Mouse (Mus musculus): ENCODE measurements at regions not wholly inside any gene's neighbourhood (a gene's known extent, or its start where the extent isn't known, plus 50 kb on each side); places are given as distances from the start of the nearest gene placed in this dataset.

DNA sequence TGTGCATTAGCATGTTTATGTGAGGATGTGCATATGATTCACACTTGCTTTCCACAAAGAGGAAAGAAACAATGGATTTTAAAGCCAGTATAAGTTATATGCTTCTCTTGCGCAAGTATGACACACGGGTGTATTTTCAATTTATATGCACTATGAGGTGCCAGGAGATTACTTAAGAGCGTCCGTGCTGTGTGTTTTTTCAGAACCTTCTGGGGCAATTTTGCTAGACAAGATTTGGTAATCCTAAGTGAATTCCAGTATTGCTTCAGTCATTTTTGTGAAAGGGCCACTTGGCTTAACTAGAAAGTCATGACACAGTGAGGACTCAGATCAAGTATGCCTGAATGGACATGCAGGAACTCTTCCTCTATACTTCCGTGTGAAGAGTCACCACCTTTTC is 511.5 kb downstream of the Fgf9 start:
- DNase-seq, result no peak

DNA sequence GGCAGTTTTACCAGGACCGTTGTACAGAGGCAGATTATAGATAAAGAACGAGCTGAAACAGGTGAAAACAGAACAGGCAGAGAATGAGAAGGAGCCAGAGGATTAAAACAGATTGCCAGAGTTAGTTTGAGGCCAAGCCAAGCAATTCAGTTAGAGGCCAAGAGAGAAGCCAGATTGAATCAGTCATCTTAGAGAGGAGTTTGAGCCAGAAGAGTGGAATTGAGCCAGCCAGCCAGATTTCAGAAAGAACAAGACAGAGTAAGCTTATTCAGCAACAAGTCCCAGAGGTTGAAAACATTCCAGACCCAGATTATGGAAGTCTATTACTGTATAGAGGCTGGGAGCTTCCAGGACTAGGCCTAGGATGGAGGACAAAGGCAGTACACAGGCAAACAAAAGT is 499.7 kb downstream of the Fgf9 start:
- no peak for DNase-seq

DNA sequence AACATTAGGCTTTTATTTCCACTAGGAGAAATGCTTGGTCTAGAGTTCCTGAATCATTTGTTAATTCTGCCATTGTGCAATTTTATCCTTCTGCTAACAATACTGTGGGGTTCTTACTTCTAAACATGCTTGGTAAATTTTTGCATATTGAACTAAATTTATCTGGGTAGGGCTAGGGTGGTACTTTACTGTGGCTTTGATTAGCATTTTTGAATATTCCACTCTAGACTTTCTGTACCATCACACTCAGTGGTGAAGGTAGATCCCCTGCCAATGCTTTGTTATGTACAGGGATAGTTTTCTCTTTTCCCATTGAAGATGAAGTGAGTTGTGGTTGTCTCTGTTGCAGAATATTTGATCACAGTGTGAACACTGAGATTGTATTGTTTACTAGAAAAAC is 497.1 kb downstream of the Fgf9 start:
- no peak for DNase-seq

DNA sequence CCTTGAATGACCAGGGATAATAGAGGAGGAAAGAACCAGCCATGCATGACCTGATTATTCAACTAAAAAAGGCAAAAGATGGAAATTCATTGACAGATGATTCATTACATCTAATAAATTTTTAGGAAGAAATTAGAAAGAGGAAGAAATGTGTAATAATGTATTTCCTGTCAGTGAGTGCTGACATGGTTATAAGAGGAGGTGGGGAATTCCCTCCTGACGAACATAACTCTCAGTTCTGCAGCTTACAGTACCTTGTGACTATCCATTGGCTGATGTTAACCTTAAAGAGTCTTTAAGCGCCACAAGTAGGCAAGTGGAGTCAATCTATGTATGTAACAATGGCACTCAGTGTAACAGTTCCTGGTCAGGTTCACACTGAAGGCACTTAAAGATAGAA is 492.7 kb downstream of the Fgf9 start:
- no peak for DNase-seq

DNA sequence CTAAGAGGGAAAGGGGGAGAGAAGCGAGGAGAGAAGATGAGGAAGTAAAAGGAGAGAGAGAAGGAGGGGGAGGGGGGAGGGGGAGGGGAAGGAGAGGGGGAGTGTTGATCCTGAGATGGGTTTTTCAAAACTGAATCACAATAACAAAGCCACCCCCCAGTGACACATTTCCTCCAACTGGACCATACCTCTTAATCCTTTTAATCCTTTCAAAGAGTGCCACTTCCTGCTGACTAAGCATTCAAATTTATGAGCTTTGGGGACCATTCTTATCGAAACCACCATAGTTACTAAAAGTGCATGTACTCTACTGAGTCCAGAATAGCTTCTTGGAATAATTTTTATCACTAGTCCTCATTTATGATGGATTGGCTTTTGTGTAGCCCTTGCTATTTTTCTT is 480.4 kb downstream of the Fgf9 start:
- DNase-seq, result no peak

DNA sequence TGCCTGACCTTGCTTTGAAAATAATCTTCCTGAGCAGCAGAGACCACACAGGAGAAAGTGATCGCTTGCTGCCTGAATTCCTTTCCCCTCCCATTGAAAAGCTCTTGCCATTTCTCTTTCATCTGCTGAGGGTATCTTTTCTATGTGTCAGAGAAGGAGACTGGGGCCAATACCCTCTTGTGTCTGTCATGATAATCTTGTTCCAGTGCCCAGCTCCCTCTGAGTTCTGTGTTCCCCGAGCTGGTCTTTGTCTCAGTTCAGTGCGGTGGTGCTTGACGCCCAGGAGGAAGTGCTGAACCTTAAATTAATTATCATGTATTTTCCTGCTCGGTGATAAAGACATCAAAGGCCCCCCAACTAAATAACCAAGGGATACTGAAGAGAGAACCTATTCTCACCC is 475.4 kb downstream of the Fgf9 start:
- no peak for DNase-seq

DNA sequence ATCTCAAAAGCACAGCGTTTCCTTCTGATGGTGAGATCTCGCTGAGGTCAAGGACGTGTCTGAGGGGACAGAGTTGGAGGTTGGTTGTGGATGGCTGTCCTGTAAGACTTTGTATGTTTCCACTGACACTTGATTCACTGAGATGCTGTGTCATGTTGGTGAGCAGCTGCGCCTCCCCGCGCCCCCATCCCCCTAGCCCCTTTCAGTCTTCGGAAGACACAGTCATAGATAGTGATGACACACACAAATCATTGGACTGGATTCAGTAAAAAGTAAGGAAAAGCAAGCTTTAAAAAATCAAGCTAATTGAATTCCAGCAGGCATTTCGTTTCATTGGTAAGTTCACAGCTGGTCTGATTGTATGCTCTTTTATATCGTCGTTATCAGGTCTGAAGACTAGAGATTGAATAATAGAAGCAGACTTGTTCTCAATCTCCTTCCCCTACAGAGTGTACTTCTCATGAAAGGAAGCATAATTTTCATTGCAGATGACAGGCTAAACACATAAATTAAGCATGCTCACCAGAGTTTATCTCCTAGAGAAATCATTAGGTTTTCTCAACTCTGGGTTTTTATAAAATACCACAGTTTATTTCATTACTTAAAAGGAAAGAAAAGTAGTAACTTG is 472.9 kb downstream of the Fgf9 start:
- DNase-seq, result no peak

DNA sequence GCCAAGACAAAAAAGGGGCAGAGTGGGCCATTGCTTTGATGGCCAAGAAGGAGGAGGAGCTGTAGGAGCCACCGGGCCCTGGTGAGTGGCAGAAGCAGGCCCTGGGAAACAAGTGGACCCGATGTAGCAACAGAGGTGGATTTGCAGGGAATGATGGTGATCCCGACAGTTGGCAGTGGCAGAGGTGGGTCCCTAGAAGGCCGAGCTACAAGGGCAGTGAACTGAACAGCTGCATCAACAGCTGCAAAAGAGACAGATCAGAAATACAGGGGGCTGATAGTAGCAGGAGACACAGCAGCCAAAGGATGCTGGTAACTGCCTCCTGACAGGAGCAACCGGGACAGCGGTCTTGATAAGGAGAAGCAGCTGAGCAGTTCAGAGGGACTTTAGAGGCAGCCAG is 467.8 kb downstream of the Fgf9 start:
- no peak for DNase-seq

DNA sequence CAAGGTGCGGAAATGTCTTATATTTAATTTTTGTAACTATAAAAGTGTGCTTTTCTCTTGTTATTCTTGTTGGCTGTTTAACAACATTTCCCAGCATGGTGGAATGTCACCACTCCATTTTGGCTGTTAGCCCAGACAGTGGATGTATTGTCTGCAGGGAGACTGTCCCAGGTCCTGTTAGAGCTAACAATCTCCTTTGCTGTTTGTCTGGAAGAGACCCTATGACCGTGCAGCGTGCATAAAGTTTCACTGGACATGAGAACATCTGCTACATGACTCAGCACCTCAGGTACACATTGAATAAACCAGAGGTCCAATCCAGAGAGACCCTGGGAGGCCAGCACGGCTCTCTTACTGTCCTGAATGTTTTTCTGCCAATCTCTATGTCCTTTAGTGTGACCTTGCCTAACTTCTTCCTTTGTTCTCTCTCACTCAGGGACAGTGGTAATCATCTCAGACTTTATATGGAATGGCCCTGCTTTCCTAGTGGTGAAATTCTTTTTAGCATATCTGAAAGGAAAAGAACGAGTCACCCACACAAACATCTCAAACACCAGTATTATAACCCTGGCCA is 450.7 kb downstream of the Fgf9 start:
- no peak for DNase-seq

DNA sequence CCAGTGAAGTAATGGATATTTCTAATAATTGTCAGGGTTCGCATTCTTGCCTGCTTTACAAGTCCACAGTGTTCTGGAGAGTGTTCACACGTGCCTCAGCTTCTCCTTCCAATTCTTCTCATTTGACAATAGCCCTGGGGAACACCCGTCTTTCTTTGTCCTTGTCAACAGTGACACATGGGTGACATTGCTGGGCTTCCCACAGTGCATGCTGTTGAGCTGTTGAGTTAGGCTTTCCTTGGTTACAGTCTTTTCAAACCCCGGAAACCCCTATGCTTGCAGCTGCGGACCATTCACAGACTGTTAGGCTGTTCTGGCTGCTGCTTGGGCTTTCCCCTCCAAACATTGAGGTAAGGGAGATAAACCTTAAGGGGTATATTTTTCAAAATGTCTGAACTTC is 450.0 kb downstream of the Fgf9 start:
- DNase-seq, result no peak

DNA sequence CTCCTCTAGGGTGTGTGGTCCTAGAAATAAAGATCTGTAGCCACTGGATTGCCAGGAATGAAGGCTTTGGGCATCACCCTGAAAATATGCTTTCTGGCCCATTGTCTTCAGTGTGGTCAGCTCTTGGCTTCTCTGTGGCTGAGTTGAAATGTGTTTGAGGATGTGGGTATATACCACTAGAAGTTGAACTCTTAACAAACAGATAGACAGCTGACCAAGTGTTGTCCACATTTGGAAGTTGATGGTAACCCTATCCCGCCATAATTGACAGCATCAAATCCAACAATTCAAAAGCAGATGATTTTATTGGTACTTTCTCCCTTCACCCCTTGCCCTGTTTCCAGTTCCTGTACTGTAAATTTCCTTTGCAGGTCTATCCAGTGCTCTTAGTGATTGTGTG is 448.7 kb downstream of the Fgf9 start:
- DNase-seq, result no peak

DNA sequence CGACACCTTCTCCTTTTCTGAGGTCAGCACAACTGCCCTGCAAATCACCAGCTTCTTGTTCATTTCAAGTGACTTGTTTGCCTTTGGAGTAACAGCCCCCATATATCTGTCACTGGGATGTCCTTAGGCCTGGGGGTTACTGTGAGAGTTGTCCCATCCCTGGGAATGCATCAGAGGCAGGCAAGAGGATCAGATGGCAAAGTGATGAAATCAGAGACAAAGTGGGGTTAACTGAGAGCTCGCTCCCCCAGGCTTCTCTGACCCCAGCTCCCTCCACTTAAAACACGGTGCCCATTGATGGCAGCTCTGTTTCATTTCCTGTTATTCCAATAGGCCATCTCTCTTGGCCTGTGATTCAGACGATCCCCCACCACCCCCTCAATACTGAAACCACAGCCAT is 446.2 kb downstream of the Fgf9 start:
- DNase-seq, result no peak

DNA sequence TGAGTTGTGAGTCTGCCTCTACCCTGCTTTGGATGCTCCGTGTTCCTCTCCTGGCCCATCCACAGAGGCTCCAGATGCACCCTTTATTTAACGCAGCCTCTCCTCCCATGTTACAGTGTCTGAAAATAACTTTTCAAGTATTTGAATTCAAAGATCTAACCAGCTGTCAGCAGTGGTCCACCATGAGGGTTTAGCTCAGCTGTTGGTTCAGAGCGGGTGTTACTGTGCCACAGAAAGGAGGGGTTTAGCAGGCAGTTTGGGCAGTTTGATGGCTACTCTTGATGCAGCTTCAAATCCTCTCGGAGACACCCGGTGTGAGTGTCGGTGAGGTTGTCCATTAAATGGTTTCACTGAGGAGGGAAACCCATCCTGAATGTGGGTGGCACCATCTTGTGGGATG is 441.8 kb downstream of the Fgf9 start:
- DNase-seq, result no peak

DNA sequence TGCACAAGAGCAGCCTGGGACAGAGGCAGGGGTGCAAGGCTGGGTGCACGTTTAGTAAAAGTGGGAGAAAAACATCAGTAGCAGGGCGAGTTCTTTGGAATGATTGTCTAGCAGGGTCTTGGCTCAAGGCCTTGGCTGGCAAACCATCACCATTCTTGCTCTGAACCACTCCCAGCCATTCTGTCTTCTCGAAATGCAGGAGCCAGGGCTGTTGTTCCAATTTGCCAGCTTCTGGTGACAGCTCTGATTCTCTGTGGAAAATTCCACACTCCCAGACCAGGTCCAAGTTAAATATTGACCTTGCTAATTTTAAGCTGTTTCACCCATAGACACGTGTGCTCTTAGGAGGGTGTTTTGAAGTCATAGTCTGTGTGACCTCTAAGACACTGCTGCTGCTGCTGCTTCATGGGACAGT is 441.2 kb downstream of the Fgf9 start:
- DNase-seq, result no peak

DNA sequence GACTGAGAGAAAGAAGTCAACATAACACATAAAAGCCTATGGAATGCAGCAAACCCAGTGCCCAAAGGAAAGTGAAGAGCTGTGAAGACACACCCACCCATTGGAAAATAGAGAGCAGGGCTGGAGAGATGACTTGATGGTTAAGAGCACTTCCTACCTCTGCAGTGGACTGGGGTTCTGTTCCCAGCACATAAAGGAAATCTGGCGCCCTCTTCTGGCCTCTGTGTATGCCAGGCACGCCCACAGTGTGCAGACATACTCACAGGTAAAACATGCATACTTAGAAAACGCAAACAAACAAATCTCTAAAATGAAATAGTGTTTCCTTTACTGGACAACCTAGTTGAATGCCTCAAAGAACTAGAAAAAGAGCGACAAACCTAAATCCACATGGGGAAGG is 440.4 kb downstream of the Fgf9 start:
- DNase-seq, result no peak

DNA sequence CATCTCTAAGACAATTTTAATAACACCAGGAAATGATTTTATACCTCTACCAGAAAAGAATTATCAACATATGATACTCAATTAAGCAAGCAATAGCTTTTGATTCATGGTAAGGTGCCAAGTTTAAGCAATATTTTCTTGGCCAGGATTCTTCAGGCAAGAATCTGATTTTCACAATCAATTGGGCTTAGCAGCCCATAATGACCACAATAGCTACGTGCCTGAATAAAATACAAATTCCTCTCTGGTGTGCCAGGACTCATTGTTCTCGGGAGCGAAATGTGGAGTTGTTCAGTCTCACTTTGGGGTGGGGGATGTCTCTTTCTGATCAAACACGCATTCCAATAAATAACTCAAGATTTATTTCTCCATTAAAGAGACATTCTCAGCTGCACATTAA is 438.8 kb downstream of the Fgf9 start:
- DNase-seq, result no peak

DNA sequence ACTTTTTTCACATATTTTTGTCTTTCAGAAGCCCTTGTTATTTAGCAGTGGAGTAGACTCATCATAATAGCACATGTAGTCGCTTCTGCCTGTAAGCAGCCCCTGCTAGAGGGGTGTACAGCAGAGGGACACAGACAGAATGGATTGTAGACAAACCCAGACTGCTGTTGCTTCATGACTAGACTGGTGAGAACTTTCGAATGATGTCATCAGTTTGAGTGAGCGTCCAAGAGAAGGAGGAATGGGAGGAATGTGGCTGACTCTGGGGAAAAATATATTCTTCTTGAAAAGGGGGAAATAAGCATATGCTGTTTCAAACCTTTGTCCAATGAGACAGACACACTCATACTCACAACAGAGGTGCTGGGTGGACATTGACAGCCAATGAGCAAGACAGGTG is 436.1 kb downstream of the Fgf9 start:
- DNase-seq, result no peak

DNA sequence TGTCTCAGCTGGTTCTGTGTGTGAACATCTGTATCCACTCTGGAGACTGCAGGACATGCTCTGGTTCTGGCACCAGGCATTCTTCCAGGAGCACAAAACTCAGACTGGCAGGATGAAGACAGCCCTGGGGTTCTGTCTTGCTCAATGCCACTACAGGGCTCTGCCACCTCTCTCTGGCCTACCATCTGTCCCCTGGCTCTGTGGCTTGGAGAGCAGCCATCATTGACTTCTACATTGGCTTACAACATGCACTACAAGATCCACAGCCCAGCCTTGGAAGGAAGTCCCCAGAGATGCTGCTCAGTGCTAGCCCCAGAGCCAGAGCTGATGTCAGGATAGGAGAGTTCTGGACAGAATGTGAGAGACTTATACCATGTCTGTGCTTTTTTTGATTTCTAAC is 435.5 kb downstream of the Fgf9 start:
- DNase-seq, result no peak

DNA sequence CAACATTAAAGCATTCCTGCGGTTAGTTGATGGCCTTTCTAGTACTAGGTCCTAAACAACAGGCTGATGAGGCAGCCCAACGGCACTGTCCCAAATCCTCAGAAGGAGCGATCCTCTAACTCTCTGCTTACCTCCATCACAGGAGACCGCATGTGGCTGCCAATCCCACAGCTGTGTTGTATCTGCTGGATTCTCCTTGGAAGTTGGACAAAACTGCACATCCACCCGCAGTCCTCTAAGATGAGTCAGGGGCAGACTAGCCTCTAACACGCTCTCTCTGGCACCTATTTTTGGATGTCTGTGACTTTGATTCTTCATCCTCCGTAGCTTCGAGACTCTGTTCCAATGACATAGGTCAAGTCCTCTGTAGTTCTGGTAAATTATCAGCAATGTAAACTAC is 432.5 kb downstream of the Fgf9 start:
- no peak for DNase-seq

DNA sequence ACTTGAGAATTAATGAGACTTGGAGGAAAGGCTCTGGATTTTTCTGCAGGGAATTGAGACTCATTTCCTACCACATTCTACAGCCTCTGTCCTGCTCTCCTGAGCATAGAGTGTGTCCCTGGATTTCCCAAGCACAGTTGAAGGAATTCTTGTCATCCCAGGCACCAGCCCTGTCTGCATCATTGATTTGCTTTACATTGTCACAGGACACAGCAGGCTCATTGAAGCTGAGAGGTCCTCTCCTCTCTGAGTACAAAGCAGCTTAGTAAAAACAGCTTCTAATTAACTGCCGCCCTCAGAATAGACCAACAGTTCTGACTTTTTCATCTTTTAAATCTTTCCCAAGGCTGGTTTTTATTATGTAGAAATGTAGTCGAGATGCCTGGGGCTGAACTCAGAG is 429.7 kb downstream of the Fgf9 start:
- no peak for DNase-seq

DNA sequence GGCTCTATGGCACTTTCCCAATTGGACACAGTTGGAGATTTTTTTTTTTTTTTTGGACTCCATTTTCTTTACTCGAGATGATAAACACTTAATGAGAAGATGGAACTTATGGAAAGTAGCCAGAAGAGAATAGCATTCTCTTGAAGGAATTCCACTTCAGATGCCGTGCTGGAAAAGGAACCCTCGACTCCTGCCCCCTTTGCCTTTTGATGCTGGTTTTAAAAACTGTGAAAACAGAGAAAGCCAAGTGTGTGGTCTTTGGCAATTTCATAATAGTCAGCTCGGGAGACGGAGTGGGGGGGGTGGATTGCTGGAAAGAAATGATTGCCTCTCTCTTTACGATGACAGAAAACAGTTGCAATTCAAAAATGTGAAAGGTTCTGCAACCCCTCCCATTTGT is 429.2 kb downstream of the Fgf9 start:
- no peak for DNase-seq

DNA sequence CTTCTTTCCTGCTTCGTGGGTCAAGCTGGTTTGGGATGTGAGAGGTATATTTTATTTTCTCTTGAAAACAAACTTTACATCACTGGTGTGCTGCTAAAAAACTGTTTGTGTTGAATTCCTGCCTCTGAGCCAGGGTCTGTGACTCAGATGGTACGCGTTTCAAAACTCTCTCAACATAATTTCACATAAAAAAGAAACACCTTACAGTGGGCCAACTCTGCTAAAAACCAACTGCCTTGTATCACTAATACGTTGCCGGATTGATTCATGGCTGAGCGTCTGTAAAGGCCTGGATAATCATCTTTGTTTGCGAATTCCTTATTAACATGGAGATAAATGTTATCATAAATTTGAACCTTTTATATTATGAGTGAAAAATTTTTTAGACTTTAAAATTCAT is 428.7 kb downstream of the Fgf9 start:
- no peak for DNase-seq

DNA sequence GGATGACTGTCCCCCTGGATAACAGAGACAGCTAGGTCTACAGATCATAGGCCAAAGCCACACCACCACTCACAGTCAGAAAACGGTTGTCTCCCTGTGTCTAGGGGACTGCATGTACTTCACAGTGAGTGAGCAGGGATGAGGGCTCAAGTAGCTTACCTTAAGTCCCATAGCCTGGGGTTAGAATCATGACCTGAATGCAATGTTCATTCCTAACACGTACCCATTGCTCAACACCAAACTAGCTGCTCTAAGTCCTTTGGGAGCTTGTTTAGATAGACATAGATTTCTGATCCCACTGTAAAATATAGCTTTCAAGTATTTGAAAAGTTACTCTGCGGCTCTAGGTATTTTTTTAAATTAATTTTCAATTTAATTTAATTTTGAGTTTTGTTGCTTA is 426.6 kb downstream of the Fgf9 start:
- DNase-seq, result no peak

DNA sequence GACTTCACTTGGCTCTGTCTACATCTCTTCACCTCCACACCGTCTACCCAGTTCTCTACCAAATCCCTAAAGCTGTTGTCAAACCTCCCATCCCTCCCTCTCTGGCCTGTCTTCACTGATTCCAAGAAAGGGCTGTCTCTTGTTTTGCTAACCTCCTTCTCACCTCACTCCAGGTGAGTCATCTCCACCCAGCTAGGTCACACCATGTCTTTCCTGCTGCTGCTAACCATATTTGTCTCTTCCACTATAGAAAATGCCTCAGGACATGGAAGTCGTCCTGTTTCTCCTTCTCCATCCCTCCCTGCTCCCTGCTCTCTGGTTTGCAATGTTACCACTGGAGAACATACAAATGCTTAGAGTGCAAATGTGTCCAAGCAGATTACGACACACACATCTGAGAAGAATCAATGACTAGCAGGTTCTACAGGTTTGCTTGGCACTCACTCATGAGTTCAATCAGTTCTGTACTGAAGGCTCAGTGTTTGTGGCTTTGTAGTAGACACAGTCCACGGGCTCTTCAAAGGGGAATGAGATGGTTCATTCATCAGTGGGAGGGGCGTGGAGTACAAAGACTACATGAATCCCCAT is 424.1 kb downstream of the Fgf9 start:
- no peak for DNase-seq

DNA sequence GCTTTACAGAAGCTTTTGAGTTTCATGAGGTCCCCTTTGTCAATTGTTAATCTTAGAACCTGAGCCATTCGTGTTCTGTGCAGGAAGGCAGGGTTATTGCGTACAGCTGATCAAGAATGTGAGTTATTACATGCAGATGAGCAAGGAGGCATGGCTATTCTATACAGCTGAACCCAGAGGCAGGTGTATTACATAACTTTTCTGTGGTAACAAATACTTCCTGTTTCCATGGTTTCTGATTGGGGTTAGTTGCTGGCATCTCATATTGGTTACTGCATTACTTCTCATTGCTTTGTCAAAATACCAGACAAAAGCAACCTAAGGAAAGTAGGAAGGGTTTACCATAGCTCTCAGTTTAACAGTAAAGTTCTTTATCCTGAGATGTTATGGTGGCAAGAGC is 421.8 kb downstream of the Fgf9 start:
- no peak for DNase-seq
